Mouse (Mus musculus): Measurements from ENCODE around the gene Tmem181a.
"Not testable (repeated sequence)": the region's sequence is repeated elsewhere in the genome, so short reads cannot be mapped to it uniquely, and the experiment has no call there.

The Tmem181a gene

GRCm38 (mm10) chr17:6306503-6306902 lies 49.8 kb downstream of the Tmem181a start:
- DNase-seq = not testable (repeated sequence)

DNA sequence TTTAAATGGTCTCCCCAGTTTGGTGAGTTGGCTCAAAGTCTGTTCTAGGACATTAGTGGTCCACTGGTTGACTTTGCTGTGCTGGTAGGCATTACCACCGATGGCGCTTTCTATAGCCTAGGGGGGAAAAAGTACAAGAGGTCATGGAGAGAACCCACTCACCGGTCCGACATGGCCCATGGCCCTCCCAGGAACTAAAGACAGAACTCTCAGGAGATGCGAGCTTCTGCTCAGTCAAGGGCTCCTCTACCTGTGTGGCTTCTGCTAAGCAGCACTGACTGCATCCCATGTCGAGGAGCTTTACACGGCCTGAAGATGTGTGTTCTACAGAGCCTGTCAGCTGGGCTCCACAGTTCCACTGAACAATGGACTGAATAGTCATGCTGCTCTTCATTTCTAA lies 55.1 kb downstream of the Tmem181a start:
- DNase-seq = not testable (repeated sequence)

DNA sequence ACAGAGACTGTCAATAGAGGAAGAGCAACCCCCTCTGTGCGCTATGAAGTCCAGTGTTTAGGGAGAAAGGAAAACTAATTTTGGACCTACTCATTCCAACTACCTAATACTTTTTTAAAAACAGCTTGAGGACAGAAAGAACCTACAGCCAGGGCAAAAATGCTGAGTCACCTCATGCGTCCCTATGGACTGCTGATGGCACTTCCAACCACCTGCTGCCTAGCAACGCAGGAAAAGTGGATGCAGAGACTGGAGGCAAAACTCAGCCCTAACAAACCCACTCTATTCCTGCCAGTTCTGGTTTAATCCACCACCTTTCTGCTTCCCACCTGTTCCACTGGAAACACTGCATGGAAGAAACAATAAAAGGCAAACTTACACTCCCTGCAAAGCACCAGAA lies 56.1 kb downstream of the Tmem181a start:
- not testable (repeated sequence) for DNase-seq

- DNase-seq = peak; percentile 8
These were observed 57.8 kb downstream of the Tmem181a start for GRCm38 (mm10) chr17:6314493-6314892.

- DNase-seq = peak; percentile 6
These were observed 59.0 kb downstream of the Tmem181a start for GRCm38 (mm10) chr17:6315706-6316105.

- peak; percentile 73 for DNase-seq
These were observed 59.9 kb downstream of the Tmem181a start for GRCm38 (mm10) chr17:6316379-6317126.

- peak; percentile 99 for DNase-seq
These were observed 60.8 kb downstream of the Tmem181a start, which contains the start of gene Dynlt1a for GRCm38 (mm10) chr17:6317339-6317985. Dynlt1a (minus strand) TSS chr17:6317500.

DNA sequence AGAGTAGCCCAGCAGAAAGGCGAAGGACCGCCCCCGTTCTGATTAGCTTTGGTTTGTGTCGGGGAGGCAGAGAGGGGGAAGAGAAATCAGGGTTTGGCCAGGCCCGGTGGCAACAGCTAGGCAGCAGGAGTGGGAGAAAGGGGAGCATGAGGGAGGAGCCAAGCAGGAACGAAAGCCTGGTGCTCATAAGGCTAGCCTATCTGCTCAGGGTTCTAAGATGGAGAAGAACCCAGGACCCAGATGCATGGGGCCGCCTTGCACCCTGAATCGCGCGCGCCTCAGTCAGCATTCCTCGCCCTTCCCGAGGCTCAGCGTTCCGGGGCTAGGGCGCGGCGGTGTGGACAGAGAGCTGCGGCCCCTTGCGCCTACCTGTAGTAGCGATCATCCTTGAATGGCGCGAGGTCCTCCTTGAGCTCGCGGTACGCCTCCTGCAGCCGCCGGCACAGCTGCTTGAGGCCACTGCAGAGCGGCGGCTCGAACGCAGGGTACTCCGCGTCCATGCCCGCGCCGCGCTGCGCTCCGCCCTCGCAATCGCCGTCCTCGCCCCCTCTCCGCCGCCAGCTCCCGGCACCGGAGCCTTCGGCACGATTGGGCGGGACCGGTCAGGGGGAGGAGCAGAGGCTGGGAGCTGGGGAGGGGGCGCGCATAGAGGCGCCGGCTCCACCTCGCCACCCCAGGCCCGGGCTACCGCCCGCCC lies 64.6 kb downstream of the Tmem181a start:
- not testable (repeated sequence) for DNase-seq

DNA sequence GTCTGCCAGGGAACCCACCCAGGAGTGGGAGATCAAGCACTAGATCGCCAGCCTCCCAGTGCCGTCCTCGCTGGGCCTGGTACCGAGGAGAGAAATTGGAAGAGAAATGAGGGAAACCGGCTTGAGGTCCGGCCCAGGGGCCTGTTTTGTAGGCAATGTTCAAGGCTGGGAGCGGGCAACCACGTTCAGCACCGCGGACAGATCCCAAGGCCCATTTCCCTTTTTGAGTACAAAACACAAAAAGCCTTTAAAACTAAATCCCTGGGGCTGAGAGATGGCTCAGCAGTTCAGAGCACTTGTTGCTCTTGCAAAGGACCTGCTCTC lies 65.1 kb downstream of the Tmem181a start:
- DNase-seq = not testable (repeated sequence)

DNA sequence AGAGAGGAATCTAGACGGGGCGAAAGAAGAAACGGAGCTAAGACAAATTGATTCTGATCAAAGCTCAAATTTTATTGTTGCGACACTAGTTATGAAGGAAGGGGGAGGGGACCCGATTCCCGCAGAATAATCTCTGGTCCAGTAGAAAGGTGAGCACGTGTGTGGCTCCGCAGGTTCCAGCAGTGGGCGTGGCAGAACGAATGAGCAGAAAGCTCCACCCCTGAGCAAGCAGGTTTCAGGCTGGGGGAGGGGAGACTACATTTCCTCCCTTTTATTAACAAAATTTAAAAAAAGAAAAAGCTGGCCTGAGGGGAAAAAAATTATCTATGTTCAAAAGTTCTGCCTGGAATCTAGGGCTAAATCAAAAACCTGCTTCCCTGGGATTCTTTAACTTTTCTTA lies 68.4 kb downstream of the Tmem181a start:
- not testable (repeated sequence) for DNase-seq

- not testable (repeated sequence) for DNase-seq
These were observed 68.9 kb downstream of the Tmem181a start for GRCm38 (mm10) chr17:6325543-6325942.

- DNase-seq = not testable (repeated sequence)
These were observed 70.9 kb downstream of the Tmem181a start for GRCm38 (mm10) chr17:6327554-6327953.

DNA sequence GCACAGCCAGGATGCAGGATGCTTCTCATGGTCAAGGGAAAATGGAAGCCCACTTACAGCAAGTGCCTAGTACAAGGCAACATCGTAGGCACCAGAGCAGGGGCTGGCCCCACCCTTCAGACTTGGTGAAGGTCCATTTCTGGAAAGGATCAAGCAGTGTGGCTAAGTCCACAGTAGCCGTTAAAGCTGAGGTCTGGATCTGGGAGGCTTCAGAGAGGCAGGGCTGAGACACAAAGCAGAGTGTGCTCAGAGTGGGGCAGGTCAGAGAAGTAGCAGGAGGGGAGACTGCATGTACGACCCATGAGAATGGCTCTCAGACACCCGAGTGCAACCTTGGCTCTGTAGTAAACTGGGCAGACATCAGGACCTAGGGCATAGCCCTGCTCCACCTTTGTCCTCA lies 72.3 kb downstream of the Tmem181a start:
- DNase-seq = not testable (repeated sequence)

DNA sequence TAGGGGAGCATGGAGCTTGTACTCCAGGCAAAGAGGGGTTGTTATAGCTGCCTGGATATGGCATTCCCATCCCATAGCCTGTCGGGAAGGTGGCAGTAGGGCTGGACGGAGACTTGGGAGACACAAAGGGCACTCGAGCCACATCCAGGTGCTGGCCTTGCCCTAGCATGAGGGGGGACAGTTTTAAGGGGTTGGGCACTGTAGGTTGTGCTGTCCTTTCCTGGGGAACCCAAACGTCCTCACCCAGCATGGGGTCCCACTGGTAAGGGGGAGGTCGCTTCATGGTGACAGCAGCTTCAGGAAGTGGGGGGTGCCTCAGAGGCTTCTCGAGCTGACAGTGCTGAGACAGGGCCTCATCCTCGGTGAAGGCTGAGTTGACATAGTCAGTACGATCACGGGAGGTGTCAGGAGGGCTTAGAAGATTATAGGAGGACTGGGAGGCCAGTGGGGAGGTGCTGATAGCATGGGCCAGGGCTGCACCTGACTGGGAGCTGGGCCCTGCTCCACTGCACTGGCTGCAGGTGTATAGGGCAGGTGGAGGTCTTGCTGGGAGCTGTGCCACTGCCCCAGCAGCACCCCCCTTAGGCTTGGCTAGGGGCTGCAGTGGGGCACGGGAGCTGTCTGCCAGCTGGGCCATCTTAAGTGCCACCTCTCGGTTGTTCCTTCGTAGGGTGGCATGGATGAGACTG lies 86.1 kb downstream of the Tmem181a start:
- DNase-seq = not testable (repeated sequence)

DNA sequence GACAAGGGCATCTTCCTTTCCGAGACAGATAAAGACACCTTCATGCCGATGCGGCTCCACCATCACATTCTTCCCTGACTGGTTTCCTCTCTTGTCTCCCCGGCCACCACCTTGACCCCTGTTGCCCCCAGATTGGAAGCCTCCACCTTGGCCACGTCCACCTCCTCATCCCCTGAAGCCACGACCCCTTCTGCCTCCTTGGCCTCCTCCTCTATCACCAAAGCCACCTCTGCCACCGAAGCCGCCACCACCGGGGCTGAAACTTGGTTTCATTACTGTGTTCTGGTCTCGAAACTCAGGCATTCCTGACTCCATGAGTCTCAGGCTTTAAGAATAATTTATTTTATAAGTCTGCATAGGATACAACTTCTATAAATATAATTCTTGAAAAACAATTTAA lies 98.6 kb downstream of the Tmem181a start:
- not testable (repeated sequence) for DNase-seq

All from lung, postnatal 10 days (tissue).